Mouse (Mus musculus) heart, postnatal 0 days (tissue): Measurements from ENCODE around the gene Mrgpre.

ENCODE experiments used
- CTCF ChIP-seq: IDR thresholded peaks from 2 replicates; pipeline ENCODE4 v1.5.1; 2016; ENCODE audit warnings: antibody characterized with exemption, control low read depth, low read depth
- EP300 ChIP-seq: IDR thresholded peaks from 2 replicates; pipeline ENCODE4 v1.6.1; 2016; ENCODE audit warnings: antibody characterized with exemption, low read depth

GRCm38 (mm10) chr7:143783996-143784829 is at the start of gene Mrgpre:
- TF ChIP-seq CTCF, result no peak
- TF ChIP-seq EP300, result peak; percentile 86
